Mouse (Mus musculus) adrenal gland, postnatal 25 days (tissue): ENCODE results near the gene Slc25a48. TPM values are rescaled to one million over a fixed set of nuclear protein-coding genes. Genes with fewer than 3 reads are reported as not detected.

Source experiments
- DNase-seq: peaks from one replicate; pipeline ENCODE4 v3.0.0; 2021; ENCODE audit warnings: mixed read lengths
- total RNA-seq: library from RNA; stranded (reverse); gene quantifications from 2 replicates; pipeline ENCODE4 v1.2.3, GENCODE M21; 2021

Gene Slc25a48
- total RNA-seq, 1 experiment from 2014 or later, result 2.0 TPM

DNA sequence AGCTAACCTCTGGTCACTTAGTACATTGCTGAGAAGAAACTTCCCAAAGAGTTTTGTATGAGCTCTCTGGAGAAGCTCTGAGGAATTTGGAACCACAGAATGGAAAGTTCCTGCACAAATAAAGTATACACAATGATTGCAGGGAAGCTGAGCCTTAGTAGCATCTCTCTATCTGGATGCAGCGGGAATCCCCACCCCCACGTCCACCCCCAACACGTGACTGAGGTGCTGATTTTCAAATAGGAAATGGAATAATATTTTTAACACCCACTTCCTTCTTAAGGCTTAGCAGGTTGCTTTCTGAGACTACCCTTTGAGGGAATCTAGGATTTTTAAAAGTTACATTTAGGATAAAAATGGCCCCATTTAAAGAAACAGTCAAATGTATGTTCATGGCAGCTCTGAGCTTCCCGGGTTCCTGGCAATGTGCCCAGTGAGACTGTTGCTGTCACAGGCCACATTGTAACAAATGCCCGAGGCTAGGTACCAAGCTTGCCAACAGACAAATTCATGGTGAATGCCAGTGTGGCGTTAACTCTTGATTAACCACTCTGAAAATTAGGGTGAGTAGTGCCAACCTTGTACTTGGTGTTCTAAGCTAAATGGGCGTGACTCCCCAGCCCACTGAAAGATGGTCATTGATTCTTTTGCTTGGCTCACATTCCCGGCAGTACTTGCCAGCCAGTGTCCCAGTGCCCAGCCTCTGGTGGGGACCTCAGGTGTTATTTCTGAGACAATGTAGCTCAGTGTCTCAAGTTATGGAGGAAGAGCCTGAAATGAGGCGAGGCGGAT is 11.3 kb downstream of the Slc25a48 start:
- peak; percentile 29 for DNase-seq

GRCm38 (mm10) chr13:56450035-56450434 is 11.9 kb downstream of the Slc25a48 start:
- no peak for DNase-seq

DNA sequence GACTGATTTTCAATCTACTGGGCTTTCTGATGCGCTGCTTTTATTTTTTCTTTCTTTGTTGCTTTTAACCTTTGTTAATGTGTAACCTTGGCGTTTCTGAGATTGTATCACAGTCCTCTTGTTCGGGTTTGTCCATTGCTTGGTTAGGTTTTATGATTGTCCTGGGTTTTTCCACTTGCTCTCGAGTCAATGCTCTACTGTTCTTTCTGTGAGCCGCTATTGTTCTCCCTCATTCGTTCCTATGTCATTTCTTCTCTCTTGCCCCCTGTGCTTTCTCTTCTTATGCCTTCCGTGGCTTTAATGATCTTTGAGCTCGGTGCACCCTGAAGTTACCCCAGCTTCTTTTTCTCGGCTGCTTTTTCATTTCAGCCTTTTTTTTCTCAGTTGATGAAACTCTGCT is 19.8 kb downstream of the Slc25a48 start:
- DNase-seq, result no peak

DNA sequence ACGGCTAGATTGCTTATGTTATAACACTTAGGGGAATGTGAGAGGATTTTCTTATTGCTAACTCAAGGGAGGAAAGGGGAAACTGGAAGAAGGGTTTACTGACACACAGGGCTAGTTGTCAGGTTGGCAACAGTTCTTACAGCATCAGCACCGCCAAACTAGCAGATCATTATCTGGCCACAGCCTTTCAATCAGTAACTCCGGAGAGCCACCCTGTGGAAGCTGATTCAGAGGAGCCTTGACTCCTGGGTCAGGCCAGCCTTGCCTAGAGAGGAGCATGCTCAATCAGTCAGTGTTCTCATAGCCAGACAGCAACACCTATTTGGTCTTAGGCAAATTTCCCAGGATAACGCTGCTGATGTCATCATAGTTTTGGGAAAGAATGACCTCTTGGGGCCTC is 23.3 kb downstream of the Slc25a48 start:
- no peak for DNase-seq

DNA sequence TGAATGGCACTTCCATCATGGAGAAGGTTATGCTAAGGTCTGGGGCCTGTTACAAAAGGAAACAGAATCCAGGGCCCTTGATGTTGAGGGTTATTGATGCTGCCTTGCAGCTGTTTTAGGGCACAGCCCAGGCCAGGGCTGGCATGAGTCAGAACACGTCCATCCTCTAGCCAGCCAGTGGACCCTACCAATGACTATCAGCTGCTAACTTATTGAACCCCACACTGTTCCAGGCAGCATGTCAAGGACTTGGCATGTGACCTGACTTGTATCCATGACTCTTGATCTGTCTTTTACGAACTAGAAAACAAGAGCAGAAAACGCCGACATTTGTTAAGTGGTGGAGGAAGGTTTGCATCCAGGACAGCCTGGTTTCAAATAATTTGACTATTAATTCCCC is 24.6 kb downstream of the Slc25a48 start:
- DNase-seq, result no peak

GRCm38 (mm10) chr13:56463261-56463660 is 25.1 kb downstream of the Slc25a48 start:
- no peak for DNase-seq

DNA sequence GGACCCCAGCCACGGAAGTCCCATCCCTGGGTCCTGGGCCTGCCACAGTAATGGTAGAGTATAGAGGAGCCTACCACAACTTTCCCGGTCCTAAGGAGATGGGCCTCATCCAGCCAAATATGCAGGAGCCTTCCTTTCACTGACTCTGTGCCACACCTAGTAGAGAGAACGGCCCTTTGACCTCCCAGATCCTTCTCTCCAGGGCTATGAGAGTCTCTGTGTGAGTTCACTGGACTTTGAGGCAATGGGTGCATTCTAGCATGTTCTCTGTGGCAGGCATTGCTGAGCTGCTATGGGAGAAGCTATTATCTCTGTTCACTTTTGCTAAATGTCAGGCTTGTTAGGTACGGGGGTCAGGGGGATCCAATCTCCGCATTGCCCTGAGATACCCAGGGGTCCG is 25.6 kb downstream of the Slc25a48 start:
- DNase-seq, result no peak

GRCm38 (mm10) chr13:56467786-56468185 is 29.6 kb downstream of the Slc25a48 start:
- no peak for DNase-seq

DNA sequence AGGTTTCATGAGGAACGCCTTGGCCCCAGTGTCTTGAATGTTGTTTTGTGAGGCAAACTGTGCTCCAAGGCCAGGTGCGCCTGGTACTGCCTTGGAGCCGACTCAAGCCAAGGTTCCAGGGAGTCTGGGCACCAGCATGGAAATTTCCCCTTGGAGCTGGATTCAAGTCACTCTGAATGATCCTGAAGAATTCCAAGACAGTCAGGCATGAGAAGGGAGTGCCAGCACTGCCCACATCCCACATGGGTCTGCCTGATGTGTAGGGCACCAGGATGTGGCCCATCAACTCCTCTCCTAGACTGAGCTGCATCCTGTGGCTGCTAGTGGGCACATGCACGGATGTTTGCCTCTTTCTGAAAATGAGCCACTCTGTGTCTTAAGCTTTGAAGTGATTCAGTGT is 30.4 kb downstream of the Slc25a48 start:
- DNase-seq, result no peak

- DNase-seq, result no peak
Observed at GRCm38 (mm10) chr13:56471211-56471610, 33.1 kb downstream of the Slc25a48 start.

DNA sequence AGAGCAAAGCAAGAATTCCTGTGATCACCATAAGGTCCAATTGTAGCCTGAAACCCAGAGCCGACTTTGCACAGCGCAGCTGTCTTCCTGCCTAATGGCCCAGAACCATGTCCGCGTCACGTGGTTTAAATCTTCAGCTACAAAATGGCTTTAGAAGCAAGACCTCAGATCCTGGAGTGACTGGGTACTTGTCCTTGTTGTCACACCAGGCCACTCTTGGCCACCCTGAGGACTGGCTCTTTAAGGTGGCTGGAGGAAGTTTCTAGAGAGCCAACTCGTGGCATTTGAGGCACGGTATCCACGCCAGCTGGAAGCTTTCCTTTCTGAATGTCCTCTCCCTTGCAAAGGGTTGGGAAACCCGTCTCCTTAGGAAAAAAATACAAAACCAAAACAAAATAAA is 33.8 kb downstream of the Slc25a48 start:
- peak; percentile 18 for DNase-seq

DNA sequence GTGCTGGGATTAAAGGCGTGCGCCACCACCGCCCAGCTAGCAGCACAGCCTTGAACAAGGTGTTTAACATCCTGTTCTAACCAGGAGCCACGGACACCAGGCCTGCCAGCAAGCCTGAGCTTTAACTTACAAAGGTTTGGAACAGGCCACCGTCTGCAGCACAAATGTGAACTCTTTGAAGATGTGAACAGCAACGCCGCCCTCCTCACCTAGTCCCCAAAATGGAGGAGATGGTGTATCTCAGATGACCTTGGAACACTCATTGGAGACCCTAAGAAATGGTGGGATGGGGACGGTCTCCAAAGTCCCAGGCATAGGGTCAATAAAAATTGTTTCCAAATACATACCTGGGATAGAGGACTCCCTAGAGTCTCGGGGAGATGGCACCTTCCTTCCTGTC is 34.5 kb downstream of the Slc25a48 start:
- DNase-seq, result no peak

DNA sequence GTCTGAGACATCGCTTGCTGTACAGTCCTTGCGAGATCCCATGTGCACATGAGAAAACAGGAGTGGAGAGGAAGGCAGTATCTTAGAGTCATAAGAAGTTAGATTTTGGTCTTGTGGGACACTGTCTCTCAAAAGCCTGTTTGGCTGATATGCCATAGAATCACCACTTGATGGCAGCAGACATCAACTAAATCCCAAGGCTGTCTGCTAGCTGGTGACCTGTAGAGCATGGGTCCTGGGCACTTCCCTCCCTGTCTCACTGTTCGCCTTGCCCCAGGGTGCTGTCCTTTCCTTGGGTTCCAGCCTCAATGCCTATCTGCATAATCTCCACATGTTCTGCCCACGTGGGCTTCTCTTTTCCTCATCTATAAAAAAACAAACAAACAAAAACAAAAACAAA is 37.2 kb downstream of the Slc25a48 start:
- peak; percentile 22 for DNase-seq

GRCm38 (mm10) chr13:56476790-56477189 is 38.6 kb downstream of the Slc25a48 start:
- DNase-seq, result no peak

DNA sequence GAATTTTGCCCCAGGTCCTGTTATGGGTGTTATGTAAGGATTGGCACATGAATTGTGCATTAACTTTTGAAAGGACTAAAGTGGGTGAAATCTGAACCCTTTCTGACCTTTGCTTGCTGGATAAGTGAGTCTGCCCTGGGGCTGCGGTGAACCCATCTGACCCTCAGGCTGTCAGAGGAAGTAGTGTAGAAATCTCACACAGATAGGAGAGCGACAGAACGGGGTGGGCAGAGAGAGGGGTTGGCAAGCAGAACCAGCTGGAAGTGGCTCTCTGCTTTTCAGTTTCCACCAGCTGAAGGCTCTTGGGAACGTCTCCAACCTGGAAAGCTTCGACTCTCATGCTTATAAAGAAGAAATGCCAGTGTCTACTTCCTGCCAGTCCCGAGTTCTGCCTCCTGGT is 39.1 kb downstream of the Slc25a48 start:
- no peak for DNase-seq

DNA sequence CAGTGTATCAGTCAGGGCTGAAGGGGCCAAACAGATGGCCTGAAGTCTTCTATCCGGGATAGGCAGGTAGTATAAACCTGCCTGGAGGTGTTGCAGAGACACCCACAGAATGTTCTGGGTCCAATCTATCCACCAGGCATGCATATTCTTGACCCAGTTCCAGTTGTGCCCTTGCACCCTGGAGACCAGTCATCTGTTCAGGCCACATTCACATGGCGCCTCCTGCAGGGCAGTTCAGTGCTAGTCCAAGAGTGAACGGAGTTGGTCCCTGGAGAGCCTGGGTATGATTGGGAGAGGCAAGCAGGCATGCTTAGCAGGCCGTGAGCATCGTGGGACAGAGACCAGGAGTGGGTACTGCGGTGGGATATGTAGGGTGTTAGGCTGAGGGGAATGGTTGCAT is 39.9 kb downstream of the Slc25a48 start:
- DNase-seq, result no peak

- DNase-seq, result no peak
Observed at GRCm38 (mm10) chr13:56482146-56482545, 44.0 kb downstream of the Slc25a48 start, which contains the start of gene Il9. Il9 (minus strand) TSS chr13:56482246.

DNA sequence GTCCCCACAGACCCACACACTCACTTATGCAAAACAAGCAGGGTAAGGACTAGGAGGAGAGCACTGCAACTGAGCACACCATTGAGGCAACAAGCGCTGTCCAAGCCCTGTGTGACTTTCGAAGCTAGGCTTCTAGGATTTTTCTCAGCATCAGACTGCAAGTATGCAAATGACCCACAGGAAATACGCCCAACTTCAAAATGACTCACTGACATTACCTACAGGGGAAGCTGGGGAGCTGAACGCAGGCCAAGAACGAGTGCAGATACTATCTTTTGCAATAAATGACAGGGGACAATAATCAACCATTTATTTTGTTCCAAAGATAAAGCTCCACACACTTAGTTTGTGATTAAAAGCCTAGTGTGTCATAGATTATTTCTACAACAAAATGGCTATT is 49.9 kb downstream of the Slc25a48 start:
- DNase-seq, result no peak

- no peak for DNase-seq
Observed at GRCm38 (mm10) chr13:56494440-56494839, 56.3 kb downstream of the Slc25a48 start.

DNA sequence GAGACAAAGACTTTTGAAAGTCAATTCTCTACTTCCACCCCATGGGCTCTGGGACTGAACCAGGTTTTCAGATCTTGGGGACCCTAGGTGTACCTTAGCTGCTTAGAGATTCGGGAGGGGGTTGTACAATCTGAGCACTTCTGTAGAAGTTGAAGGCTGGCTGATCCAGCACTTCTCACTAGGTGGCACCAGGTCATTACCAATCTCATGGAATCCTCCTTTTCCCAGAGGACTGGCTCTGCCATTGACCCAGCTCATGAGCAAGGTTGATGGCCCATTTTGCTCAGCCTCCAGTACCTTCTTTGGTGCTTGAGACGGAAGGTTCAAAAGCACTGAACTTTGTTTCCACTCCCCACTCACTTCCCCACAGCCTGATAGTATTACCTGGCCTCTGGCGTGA is 62.0 kb downstream of the Slc25a48 start:
- DNase-seq, result no peak

- no peak for DNase-seq
Observed at GRCm38 (mm10) chr13:56500636-56501035, 62.5 kb downstream of the Slc25a48 start.

DNA sequence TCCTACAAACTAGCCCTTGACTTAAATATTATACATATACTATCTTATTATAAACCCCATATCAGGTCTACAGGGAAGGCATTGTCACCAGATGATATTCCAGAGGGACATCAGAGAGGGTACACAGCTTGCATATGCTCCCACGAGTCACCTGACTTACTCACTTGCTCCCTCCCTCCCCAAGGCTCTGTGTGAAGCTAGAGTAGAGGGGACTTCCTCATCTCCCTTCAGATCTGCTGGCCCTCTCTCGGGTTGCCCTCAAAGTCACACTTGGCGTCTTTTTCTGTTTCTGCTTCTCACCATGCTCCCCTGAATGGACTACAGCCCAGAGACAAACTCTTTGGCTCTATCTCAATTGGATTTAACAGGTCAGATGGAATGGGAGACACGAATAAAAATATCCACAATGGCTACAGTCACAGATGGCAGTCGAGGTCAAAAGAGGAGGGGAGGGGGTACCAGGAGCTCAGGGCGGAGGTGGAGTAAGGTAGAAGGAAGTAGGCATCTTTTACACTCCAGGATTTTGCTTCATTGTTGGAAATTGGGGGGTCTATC is 63.8 kb downstream of the Slc25a48 start:
- DNase-seq, result no peak

- no peak for DNase-seq
Observed at GRCm38 (mm10) chr13:56506871-56507496, 68.8 kb downstream of the Slc25a48 start.

DNA sequence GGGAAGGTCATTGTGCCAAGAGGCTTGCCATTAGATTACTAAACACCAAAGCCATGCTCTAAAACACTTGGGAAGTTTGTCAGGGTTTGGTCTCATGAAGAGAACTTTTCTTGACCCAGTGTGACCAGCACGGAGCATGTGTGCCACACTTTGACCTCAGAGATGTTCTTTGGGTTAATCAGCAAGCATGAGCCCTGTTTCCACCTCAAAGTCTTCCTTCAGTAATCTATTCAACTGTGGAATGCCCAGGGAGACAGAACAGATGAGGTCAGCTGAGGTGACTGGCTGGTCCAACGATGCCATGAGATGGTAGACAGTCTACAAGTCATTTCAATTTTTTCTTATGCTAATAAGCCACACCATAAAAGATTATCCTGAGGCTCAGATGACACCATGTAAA is 71.6 kb downstream of the Slc25a48 start:
- DNase-seq, result no peak
